Mouse (Mus musculus): ENCODE data around the gene Tns4.

Tns4 gene

GRCm38 (mm10) chr11:99089077-99089601, at the start of gene Tns4:
Gene Tns4, minus strand, starts transcription at chr11:99089306.
- DNase-seq, result no peak

- DNase-seq, result no peak
These were observed 48.3 kb upstream of the Tns4 start for GRCm38 (mm10) chr11:99137385-99137784.

- DNase-seq, result no peak
These were observed 47.9 kb upstream of the Tns4 start for GRCm38 (mm10) chr11:99136961-99137360.

- no peak for DNase-seq
These were observed 47.3 kb upstream of the Tns4 start for GRCm38 (mm10) chr11:99136361-99136760.

- no peak for DNase-seq
These were observed 45.9 kb upstream of the Tns4 start for GRCm38 (mm10) chr11:99135047-99135440.

GRCm38 (mm10) chr11:99134266-99135046, 45.4 kb upstream of the Tns4 start:
- no peak for DNase-seq

- no peak for DNase-seq
These were observed 44.3 kb upstream of the Tns4 start for GRCm38 (mm10) chr11:99133285-99133897.

GRCm38 (mm10) chr11:99132091-99132730, 43.1 kb upstream of the Tns4 start:
- no peak for DNase-seq

GRCm38 (mm10) chr11:99131463-99131840, 42.3 kb upstream of the Tns4 start:
- no peak for DNase-seq

- DNase-seq, result no peak
These were observed 41.8 kb upstream of the Tns4 start for GRCm38 (mm10) chr11:99130736-99131462.

- no peak for DNase-seq
These were observed 40.2 kb upstream of the Tns4 start for GRCm38 (mm10) chr11:99129287-99129686.

- no peak for DNase-seq
These were observed 38.9 kb upstream of the Tns4 start for GRCm38 (mm10) chr11:99127785-99128682.

GRCm38 (mm10) chr11:99126482-99127253, 37.6 kb upstream of the Tns4 start:
- no peak for DNase-seq

GRCm38 (mm10) chr11:99124635-99125029, 35.5 kb upstream of the Tns4 start:
- DNase-seq, result no peak

GRCm38 (mm10) chr11:99123977-99124634, 35.0 kb upstream of the Tns4 start:
- DNase-seq, result peak; percentile 53

GRCm38 (mm10) chr11:99122703-99123102, 33.6 kb upstream of the Tns4 start:
- DNase-seq, result no peak

GRCm38 (mm10) chr11:99121218-99121631, 32.1 kb upstream of the Tns4 start:
- DNase-seq, result no peak

GRCm38 (mm10) chr11:99120524-99121217, 31.6 kb upstream of the Tns4 start:
- no peak for DNase-seq

- DNase-seq, result no peak
These were observed 29.9 kb upstream of the Tns4 start for GRCm38 (mm10) chr11:99118963-99119362.

GRCm38 (mm10) chr11:99118420-99118819, 29.3 kb upstream of the Tns4 start:
- no peak for DNase-seq
